Mouse (Mus musculus) right cerebral cortex, postnatal 4 days (tissue): ENCODE measurements around the gene Ybx1.

Source experiments
- DNase-seq: peaks from one replicate; pipeline ENCODE4 v3.0.0-alpha.2; 2022

Ybx1 gene

GRCm38 (mm10) chr4:119263459-119263858, 30.9 kb downstream of the Ybx1 start:
- DNase-seq = no peak

- no peak for DNase-seq
Measured at GRCm38 (mm10) chr4:119262483-119262882, 31.9 kb downstream of the Ybx1 start.

DNA sequence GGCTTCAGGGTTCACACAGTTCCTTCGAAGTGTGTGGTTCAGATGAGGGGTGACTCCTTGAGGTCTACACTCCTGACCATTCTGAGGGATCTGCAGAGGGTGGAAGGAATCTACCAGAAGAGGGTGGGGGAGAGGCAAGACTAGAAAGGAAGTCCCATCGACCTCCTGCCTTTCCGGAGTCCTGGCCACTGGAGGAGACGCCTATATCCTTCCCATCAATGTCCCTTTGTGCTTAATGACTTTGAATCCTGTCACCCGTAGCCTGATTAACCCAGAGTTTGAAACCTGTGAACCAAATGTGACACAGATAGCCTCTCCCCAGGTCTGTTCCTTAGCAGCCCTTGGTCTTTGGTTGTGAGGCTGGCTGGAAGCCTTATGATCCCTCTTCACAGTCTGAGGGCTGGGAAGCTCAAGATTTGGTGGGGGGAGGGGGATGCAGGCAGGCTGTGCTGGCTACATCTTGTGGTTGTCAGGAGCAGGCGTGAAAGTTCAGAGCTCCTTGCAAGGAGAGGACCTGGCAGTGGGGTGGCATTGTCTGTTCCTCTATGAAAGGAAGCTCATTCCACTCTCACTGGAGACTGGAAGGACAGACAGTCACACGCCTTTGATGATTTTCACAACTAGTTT, 33.2 kb downstream of the Ybx1 start:
- DNase-seq = no peak

- DNase-seq = no peak
Measured at GRCm38 (mm10) chr4:119259344-119260254, 34.8 kb downstream of the Ybx1 start.

DNA sequence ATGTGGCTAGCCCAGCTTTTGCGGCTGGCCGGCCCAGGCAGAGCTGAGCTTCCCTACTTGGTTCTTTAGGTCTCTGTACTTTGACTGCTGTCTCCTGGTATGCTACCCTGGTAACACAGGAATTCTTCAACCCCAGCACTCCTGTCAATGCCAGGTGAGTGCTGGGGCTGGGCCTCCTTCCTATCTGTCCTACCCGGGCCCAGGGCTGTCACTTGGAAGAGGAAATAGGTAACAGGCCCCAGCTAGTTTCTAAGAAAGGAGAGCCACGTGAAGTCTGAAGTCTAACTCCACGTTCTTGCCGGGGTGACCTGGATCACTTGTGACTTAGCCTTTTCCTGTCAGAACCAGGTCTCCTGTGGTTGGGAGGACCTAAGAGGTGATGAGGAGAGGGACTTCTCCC, 37.3 kb downstream of the Ybx1 start:
- DNase-seq = no peak

- no peak for DNase-seq
Measured at GRCm38 (mm10) chr4:119255351-119255750, 39.1 kb downstream of the Ybx1 start, which contains the start of gene Cldn19. Gene Cldn19 (plus strand): TSS chr4:119255414.

DNA sequence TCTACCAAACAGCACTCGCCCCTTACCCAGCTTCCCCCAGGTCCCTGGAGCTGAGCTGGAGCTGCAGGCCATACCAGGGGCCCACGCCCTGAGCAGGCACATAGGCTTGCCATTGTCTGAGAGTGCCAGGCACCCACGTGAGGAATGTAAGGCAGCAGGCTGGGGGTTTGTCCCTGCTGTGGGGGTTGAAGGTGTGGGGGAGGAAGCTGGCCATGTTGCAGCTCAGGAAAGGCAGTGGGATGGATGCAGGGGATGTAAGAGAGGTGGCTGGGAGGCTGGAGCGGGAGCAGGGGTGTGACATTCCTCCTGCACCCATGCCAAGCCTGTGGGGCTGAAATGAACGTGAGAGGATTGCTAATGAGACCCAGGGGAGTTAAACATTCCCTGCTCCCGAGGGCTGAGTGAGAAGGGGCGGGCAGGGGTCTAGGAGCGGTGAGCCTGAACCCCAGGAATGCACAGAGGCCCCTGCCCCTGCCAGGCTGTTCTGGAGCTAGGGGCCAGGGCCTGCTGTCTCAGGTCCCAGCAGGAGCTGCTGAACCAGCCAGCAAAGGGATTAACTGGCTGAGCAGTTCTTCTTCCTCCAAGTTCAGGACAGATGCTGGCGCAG, 40.3 kb downstream of the Ybx1 start:
- DNase-seq = peak; percentile 16

DNA sequence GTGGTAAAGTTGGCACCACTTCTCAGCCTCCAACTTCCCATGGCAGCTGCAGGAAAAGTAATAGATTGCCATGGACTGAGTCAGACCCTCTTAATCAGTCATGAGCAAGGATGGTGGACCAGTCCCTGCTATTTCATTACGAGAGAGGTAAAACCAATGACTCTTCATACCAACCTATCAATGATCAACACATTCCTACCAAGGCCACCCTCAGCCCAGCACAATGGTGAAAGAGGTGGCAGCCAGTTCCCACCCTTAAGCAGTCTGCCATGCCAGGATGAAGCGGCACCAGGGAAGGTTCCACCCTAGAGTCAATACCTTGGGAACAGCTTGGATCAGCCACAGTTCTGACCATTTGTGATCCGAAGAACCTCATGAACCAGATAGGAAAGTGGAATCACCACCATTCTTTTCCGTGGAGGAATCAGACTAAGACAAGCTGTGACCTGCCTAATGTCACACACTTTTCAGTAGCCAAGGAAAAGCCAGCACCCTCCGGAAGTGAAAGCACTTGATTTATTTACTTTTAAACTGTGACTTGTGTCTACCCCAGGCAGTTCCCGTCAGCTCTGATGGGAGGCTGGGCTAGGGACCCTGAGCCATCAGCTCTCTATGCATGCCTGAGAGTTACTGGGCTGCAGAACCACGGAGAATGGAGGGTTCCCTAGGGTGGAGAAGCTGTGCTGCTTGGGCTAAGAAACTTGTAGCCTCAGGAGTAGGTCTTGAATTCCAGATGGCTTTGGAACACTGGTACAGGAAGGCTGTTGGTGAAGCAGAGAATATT, 42.2 kb downstream of the Ybx1 start:
- no peak for DNase-seq

DNA sequence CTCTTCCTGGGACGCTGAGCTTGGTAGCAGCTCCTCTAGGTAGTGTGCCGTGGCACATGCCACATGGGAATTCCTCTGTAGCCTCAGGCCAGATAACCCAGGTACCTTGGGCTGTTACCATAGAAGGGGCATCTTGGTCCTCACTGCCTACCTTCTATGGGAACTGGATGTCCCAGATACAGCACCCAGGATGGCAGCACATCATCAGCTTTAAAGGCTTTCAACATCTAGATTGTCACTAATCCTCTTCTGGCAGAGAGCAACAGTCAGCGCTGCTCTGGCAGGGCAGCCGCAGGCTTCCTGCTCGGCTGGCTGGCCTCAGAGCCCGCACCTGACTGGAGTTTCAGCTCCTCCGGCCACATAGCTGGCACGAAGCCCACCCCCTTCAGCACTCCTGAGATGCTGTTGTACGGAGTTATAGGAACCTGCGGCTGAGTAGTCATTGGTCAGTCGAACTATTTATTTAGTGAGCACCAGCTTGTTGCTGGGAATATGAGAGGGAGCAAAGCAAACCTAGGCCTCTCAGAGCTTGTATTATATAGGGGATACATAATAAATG, 45.9 kb downstream of the Ybx1 start:
- DNase-seq = no peak

- peak; percentile 79 for DNase-seq
Measured at GRCm38 (mm10) chr4:119247462-119248235, 46.8 kb downstream of the Ybx1 start.

- DNase-seq = no peak
Measured at GRCm38 (mm10) chr4:119246688-119247225, 47.6 kb downstream of the Ybx1 start.

DNA sequence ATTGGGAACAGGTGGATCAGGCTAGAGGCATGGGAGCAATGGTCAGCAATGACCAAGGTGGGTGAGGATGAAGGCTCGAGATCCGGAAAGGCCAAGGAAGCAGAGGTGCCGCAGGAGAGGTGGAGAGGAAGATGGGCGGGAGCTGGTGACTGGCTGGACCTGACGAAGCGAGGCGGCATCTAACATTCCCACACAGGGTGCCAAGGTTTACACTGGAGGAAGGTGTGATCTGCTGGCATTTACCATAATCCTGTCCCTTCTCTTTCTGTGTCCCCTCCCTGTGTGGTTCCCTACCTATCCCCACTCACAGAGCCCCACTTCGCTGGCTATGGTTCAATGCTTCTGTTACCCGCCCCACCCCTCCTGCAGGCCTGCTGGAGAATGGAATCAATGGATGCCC, 48.4 kb downstream of the Ybx1 start:
- DNase-seq = no peak

GRCm38 (mm10) chr4:119245556-119245955, 48.8 kb downstream of the Ybx1 start:
- peak; percentile 43 for DNase-seq

DNA sequence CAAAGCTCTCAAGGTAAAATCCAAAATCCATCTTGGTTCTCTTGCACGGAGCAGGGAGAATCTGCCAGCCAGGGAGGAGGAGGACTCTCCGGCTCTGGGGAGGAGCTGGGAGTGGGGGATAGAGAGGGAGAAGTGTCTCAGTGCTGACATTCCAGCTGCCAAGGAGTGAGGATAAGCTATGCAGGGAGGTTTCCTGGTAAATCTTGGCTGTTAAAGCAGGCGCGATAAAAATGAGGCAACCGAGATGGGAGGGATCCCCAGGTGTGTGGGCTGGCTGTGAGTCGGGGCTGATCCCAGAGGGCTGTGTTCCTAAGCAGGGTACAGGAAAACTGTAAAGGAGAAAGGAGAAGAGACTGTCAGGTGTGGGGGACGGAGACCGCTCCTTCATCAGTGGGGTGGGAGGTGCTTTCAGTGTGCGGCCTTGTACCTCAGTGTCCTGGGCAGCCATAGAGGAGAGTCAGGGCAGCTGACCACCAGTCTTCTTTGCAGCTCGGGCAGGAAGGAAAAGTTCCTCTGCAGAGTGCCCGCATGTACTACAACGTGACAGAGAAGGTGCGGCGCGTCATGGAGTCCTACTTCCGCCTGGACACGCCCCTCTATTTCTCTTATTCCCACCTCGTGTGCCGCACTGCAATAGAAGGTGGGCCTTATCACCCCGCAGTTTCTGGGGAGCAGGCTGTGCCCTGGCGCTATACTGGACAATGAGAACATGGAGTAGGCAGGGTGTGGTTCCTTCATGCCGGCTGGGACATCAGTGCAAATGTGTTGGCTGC, 49.8 kb downstream of the Ybx1 start:
- DNase-seq = no peak

- DNase-seq = no peak
Measured at GRCm38 (mm10) chr4:119242571-119242970, 51.8 kb downstream of the Ybx1 start.

DNA sequence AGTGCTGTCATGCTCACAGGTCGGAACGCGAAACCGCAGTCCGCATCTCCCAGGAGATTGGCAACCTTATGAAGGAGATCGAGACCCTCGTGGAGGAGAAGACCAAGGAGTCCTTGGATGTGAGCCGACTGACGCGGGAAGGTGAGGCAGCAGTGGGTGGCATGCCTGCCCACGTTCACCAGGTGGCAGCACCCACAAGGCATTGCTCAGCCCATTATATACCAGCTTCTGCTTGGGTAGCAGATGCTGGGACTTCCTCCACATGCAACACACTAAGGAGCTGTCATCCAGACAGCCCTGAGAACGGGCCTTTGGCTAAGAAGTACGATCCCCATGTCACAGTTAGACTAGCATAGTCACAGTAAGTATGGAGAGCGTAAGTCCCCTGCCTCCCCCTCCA, 52.7 kb downstream of the Ybx1 start:
- DNase-seq = peak; percentile 62

DNA sequence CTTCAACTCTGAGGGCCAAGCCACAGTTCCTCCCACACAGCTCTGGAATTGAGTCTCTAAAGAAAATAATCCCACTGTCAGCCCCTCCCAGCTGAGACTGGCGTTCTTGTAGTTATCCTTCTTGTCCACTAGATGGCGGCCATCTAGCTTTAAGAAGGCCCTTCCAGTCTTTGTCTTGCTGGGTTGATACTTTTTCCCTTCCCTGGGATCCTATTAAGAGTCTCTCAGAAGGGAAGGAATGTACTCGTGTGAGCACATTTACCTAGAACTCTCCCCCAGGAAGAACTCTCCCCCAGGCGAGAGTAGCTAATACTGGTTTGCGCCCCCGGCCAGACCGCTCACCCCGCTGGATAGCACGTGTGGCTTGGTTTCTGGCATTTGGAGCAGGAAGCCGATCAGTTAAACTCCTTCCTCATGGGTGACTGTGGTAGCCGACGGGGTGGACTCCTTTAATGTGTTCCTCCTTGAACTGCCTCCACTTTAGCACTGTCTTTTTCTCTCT, 55.2 kb downstream of the Ybx1 start:
- DNase-seq = peak; percentile 22

DNA sequence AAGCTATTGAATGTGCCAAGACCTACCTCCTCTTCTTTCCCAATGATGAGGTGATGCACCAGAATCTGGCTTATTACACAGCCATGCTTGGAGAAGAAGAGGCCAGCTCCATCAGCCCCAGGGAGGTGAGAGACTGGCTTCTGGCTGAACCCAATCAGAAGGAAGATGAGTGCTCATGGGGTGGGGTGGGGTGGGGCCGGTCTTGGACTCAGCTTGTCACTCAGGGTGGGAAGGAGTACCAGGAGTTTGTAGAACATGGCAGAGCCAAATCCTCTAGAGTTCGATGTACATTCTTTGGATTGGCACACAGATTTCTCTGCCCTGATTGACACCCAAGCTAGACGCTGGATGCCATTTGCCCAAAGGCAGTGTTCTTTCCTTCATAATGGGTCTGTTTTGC, 55.7 kb downstream of the Ybx1 start:
- DNase-seq = no peak

GRCm38 (mm10) chr4:119234348-119234747, 60.1 kb downstream of the Ybx1 start:
- DNase-seq = no peak

- DNase-seq = peak; percentile 54
Measured at GRCm38 (mm10) chr4:119233256-119233901, 61.0 kb downstream of the Ybx1 start.
